Mouse (Mus musculus) left cerebral cortex, adult 11 months (tissue): ENCODE results near the gene Zfp618.

ENCODE experiments used
- DNase-seq: peaks from one replicate; pipeline ENCODE4 v3.0.0; 2022; ENCODE audit warnings: low spot score

The Zfp618 gene

DNA sequence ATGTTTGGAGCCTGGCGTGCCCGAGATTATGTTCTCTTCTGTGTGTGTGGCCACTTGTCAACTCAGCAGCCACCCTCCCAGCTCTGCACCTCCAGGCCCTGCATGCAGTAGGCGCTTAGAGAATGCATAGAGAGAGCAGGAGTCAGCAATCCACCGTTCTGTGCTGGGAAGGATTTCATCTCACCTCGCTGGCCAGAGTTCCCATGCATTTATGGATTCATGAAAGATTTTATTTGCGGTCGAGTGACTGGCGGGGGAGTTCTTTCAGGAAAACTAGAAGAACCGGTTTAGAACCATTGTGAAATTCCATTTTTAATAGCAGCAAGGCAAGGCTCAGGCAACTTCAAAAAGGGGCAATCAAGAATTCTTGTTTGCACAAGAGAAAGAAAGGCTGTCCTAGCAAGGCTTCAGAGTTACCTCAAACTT is 67.2 kb downstream of the Zfp618 start:
- no peak for DNase-seq

DNA sequence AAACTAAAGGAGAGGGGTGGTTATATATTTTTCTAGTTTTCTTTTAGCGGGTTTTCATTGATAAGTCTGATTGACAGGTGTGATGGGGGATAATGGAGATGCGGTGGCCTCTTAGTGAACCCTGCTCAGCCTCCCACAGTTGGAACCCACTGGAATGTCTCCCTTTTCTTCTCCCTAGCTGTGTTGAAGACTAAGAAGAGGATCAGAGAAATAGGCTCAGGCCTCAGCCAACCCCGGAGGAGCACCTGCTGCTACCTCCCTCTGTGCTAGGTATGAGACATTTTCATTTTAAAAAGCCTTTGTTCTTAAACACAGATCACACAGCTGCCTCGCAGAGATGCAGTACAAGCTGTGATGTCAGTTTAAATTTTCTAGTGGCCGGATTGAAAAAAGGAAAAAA is 68.4 kb downstream of the Zfp618 start:
- no peak for DNase-seq

DNA sequence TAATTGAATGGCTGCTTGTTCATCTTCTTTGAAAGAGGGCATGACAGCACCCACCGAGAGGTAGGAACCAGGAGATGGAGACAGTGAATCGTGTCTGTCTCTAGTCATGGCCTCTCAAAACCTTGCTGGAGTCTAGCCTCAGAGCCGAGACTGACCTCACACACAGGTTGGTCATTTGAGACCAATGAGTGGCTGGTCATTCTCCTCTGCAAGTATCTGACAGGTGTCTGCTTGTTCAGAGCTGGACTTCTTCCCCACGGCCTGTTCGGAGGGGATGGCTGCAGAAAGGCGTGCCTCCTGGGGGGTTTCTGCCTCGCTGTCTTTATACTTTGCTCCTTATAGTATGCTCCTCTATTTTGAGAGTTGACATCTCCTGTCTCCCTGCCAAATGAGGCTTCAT is 70.6 kb downstream of the Zfp618 start:
- DNase-seq: no peak

DNA sequence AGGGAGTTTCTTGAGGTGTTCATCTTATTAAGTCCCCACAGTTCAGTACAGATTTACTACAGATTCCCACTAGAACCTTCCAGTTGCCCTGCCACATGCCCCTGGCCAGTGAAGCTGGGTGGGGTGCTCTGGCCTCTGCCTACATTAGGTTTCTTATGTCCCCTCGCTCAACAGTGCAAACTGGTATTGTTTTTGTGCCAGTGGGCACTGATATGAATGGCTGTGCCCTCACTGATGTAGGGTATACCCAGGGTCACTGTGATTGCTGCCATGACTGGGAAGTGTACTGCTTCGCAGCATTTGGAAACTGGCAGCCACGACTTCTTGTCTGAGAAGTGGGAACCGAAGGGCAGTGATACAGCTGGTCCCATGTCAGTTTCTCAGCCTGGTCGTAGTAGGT is 71.4 kb downstream of the Zfp618 start:
- DNase-seq: no peak

DNA sequence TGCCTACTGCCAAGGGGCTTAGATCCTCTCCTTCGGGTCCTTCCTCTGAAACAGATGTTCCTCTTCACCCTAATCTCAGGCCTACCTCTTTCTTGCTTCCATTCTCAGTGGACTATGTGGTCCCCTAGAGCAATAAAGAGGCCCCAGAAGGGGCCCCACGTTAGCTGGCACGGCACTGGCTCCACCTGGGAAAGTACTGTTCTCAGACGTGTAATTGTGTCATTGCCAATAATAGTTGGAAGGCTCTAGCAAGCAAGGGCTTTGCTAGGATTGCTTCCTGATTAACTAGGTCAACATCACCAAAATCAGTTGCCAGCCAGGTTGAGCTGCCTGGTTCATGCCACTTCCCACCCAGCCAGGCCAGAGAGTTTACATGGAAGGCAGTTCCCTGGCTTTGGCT is 72.2 kb downstream of the Zfp618 start:
- no peak for DNase-seq

DNA sequence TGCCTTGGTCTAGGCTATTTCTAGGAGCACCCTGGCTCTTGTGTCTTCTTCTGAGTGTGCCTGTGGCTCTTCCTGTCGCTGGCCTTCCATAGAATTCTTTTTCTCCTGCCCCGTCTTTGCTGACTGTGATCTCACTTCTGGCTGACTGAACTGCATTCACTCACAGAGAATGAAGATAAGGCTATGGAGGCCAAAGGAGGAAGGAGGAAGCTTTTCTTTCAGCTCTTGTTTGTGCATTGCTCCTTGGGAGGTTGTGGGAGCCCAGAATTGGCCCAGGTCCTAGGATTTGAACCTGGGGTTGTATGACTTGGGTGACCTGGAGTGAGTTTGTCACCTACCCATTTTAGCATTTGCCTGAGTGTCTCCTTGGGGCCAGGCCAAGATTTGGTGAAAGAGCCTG is 72.9 kb downstream of the Zfp618 start:
- no peak for DNase-seq

DNA sequence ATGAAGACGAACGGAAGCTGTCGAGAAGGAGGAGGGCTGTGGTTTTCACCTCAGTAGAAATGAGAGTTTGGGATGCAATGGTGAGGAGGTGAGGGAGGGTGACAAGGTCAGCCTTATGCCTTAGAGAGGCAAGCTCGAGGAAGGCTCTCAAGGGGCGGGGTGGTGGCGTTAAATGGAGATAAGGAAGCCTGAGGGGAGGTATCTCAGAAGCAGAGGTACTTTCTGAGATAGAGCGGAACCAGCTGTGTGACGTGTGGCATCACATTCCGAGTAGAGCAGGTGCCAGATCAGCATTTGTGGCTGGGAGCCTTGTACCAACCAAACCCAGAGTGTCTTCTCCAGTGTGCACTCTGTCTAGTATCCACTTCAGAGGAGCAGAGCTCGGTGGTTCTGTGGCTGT is 73.6 kb downstream of the Zfp618 start:
- DNase-seq: no peak

DNA sequence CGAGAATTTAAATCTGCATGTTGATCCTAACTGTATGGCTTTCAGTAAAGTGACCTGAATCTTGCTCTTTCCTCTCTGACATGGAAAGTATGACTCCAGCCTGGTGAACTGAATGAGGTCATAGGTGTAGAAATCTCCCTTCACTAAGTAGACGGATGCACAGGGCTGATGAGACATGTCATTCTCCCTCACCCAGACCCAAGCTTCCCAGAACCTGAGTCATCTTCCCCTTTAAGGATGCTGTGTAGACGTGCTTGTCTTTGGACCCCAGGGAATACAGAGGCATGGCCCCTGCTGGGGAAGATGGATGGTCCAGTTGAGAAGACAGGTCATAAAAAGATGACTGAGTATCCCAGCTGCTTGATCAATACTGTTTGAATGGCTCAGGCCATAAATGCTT is 83.2 kb downstream of the Zfp618 start:
- no peak for DNase-seq

DNA sequence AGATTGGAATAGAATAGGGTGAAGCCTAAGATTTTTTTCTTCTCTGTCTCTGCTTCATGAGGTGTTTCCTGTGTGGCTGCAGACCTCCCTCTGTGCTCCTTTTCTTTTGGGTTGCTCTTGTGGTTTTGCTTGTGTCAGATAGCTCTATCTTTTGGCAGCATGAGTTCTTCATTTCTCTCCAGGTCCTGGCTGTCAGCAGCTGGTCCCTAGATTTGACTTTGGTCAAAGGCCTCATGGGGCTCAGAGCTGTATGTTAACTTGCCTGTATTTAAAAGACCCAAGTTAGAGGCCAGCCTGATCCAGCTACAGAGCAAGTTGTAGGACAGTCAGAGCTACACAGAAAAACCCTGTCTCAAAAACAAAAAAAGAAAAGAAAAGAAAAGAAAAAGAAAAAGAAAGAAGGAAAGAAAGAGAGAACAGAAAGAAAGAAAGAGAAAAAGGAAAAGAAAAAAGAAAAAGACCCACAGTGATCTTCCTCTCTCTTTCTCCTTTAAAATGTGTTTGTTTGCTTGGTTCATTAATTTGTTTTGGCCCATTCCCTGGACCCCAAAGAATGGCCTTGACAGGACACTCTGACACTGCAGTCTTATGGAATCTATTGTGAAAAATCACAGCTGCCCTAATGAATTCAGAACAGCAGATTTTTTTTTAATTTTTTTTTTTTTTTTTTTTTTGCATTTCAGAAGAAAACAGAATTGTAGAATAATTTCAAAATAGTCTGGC is 84.4 kb downstream of the Zfp618 start:
- no peak for DNase-seq

DNA sequence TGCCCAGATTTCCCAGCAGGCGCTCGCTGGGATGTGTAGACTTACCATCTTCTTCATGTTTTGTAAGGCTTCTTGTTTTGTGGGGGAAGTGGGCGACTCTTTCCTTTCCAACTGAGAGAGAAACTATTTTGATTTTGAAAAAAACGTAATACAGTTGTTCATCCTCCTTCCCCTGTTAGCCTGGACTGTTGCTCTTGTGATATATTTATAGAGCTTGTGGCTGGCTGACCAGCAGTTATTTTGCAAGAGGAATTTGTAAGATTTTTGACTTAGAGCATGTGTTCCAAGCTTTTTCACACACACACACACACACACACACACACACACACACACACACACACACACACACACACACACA is 84.9 kb downstream of the Zfp618 start:
- no peak for DNase-seq

DNA sequence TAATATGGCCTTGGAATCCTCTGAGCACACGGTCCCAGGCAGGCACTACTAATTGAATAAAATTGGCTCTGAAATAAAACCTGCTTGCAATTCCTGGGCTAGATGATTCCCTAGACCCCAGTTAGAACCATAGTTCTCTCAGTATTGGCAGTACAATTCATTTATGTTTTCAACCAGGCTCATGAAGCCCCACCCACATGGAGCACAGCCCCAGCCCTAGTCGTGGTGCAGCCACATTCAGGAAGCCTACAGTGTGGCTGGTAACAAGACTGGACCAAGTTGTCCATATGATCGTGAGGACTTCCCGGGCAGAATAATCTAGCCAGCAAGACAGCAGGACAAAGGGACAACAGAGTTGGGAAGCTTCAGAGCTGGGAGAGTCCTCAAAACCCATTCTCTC is 85.6 kb downstream of the Zfp618 start:
- no peak for DNase-seq

DNA sequence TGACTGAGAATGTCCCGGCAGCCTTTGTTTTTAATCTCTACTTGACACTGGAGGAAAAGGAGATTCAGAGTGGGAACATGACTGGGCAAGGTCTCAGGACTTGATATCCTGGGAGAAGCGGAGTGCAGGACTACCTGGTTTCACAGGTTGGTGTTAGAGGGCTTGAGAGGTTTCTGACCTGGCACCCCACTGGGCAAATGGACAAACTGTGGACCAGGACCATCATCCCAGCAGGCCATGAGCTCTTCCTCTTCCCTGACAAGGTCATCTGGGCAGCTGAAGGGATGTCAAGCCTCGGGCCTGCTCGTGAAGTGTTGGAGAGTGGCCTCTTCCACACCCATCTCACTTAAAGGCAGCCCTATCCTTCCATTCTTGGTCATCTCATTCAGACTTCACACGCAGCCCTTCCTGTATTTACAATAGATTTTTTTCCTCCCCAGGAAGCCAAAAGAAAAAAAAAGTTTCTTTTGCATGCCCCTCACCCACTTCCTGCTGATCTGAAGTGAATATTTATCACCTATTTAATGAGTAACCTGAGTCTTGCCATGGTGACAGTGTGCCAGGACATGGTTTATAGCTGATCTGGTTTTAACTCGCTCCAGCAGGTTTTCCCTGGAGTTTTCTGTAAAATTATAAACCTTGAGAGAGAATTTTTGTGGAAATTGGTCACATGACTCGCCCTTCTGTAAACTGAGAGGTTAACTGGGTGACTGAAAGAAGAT is 86.7 kb downstream of the Zfp618 start:
- DNase-seq: no peak

DNA sequence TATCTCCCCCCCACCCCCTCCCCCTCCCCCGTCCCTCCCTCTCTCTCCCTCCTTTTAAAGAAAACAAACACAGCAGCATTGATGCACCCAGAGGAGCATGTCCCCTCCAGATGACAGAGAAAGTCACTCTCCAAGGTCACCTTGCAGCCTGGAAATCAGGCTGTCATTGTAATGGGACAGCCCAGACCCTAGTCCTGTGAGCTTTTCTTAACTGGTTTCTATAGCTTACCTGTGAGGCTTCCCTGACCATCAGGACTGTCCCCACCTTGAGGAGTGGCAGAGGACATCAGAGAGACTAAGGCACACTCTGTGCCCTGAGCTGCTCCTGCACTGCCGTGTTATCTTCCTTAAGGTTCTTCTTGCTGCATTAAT is 87.3 kb downstream of the Zfp618 start:
- DNase-seq: no peak

DNA sequence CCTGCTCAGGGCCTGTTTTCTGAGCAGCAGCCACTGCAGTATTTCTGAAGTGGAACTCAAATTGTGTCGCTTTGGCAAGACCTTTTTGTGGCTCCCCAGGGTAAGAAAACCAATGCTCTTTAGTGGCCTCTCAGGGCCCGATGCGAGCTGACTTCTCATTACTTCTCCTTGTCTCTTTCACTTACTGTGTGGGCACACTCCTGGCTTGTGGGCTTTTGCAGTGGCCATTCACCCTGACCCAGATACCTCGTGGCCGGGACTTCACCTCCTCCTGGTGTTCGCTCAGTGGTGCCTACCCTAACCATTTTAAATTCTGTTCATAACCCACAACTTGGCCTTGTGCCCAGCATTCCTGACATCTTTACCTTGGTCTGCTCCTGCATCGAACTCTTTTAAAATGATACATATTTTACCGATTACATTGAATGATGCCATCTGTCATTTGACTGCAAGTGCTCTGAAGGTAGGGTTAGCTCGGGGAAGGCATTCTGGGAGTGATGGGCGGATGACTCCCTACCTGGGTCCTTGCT is 89.9 kb downstream of the Zfp618 start:
- DNase-seq: no peak

DNA sequence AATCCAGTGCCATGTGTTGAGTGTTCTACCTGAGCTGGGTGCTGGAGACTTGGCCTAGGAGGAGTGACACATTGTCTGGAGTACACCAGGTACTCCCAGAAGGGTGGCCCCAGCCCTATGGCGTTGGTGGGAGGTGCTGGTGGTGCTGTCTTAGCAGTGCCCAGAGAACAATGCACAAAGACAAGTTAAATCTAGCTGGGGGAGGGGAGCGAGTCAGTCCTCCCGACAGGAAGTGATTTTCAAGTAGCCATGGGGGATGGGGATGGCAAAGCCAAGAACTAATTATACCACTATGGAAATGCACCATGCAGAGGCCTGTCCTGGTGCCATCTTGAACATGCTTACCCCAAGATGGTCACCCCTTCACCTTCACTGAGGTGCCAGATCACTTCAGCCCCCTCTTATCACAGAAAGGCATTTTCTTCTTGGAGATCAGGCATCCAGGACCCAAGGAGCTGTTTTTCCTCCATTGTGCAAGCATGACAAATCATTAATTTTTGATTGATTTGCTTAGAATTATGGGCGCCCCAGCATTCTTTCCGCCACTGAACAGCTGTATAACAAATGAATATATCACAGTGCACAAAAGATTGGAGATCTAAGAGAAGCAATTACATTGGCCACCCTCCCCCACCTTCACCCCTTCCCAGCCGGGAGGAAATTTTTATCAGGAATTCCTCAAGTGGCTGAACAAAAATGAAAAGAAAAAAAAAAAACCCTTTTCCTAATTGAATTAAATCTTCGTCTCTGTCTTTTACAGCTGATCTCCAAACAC is 91.5 kb downstream of the Zfp618 start:
- no peak for DNase-seq

DNA sequence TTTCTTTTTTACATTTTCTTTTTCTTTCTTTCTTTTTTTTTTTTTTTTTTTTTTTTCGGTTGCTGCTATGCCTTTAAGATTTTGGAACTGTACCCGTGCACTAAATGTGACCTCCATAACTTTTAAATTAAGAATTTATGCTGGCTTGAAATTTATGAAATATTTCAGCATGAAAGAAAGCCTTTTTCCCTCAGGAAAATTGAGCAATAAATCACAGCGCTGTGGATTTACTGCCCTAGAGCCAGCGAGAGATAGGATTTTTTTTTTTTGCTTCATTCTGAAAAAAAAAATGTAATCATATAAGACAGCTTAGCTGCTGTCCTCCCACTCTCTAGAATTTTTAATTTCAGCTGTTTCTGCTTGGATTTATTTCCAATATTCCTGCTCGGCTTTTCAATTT is 92.2 kb downstream of the Zfp618 start:
- DNase-seq: no peak

DNA sequence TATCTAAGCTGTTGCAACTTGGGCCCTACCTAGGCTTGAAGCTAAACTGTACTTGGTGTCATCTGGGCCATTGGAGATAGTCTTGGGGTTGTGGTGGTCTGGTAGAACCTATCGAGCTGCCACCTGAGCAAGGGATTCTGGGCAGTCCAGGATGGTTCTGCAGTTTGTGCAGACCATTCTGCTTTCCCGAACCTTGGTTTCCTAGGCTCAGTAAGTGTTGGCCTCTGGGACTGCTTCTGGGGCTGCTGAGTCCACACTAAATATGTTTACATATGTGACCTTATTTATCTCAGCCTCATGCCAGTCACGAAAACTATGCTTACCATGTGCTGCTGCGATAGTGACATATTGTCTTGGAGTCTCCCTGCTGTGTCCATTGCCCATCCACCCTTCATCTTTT is 93.3 kb downstream of the Zfp618 start:
- no peak for DNase-seq

DNA sequence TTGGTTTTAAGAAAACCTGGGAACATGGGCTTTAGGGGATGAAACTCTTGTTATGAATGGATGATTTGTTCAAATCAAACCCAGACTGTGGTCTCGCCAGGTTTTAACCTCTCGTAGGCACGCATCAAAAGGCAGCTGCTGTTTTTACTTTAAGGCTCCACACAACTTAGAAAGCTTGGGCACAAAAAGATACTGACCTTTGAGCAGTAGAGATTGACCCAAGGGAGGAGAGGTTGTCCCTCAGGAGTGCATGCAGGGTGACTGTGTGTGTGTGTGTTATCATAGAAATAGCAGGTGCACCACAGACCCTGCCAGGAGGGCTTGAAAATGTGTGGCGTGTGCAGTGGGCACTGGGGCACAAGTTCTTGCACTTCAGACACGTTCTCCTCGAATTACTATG is 95.0 kb downstream of the Zfp618 start:
- DNase-seq: no peak

DNA sequence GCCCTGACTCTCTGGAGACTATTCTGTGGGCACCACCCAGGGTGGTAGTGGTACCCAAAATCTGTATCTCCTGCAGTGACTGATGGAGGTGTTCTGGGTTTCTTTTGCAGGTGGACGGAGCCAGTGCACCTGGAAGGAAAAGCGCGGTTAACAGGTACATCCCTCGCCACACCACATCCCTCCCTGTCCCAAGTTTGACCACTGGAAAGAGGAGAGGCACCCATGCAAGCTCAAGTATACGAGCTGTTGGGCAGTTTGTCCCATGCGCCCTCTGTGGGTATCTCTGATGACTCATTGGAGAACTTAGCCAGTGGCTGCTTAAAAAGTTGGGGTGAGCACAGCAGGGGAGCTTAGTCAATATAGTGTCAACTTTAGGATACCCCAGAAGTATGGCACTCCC is 96.0 kb downstream of the Zfp618 start:
- DNase-seq: no peak

DNA sequence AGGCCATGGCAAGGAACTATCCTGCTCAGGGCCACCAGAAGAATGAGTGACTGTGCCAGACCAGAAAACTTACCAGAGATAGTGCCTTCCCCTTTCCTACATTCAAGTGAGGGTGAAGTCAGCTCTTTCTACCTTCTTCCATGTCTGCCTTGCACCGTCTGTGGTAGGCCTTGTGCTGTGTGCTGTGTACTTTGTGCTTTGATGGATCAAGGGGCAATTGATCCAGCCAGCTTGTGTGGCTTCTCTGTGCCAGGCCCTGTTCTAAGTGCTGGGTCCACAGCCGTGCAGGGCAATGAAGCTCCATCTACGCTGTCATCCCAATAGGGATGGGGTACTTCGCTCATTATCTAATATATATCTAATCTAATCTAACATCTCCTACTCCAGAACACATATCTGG is 98.0 kb downstream of the Zfp618 start:
- no peak for DNase-seq

DNA sequence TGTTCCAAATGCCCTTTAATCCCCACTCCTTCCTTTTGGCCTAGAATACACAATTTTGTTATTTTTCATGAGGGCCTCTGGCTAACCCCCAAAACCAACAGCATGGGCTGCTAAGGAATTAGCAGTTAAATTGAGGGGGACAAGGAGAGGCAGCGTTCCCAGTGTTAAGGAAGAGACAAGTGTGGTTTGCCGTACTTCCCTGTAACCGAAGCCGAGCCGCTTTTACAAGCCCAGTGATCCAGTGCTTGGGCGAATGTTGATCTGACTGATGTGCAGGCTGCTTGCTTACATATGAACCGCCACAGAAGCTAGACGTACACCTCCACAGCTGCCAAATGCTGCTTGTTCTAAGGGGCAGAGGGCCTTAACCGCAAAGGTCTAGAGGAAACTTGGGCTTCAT is 99.5 kb downstream of the Zfp618 start:
- no peak for DNase-seq

DNA sequence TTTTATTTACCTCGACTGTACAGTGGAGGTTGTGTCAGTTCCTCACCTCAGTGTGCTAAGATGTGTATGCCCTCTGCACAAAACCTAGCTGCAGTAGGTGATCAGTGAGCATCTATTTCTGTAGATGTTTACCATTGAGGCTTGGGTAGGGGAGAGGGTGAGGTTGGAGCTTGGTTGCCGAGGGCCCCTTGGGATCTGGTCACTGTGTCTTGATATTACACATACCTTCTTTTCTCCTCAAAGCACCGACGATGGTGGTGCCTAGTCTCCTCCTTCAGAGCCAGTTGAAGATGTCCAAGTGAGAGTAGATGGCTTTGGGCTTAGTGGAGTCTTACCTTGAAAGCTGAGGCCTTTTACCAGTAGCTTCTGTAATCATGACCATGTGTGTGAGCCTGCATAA is 101.4 kb downstream of the Zfp618 start:
- no peak for DNase-seq

DNA sequence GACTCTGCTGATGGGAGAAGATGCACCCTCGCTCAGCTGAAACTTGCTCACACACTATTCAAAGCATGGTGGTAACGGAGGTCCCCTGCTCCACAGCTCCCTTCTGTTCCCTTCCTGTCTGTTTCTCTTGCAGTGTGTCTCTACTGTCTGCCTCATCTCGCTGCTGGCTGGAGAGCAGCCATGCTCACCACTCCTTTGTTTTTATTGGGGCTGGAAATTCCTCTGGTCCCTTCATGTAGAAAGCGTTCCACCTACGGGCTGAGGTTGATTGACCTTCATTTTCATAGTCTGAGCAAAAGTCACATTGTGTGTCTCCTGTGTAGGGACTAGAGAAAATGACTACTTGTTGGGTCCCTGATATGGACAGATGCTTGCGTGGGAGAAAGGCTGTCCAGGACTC is 102.4 kb downstream of the Zfp618 start:
- no peak for DNase-seq
